Mouse (Mus musculus) MEL (cell line): ENCODE measurements around the gene Bcl2l1. TPM values are rescaled to one million over a fixed set of nuclear protein-coding genes. Genes with fewer than 3 reads are reported as not detected.

ENCODE experiments used
- DNase-seq: peaks from one replicate; pipeline ENCODE4 v3.0.0; 2011; ENCODE audit warnings: low read depth, low spot score
- H3K27ac ChIP-seq: 2 replicates; pipeline ENCODE4 v1.5.1; 2012; ENCODE audit warnings: low read depth, mild to moderate bottlenecking, control low read depth, low read length, moderate library complexity; ENCODE audit not compliant: control insufficient read depth
- H3K27me3 ChIP-seq, 2 experiments: fragments of 150-350 bp in 1 of 2; sonication (generic) in 1 of 2; 2 replicates each; pipeline ENCODE4 v1.6.1; 2012; ENCODE audit warnings: low read length in 2 of 2, mild to moderate bottlenecking in 2 of 2, improper control_type of control experiment in 1 of 2, moderate library complexity in 1 of 2; ENCODE audit not compliant: insufficient read depth in 2 of 2, control insufficient read depth in 1 of 2
- H3K36me3 ChIP-seq, 2 experiments: 2 replicates each; pipeline ENCODE4 v1.6.1; 2012 to 2014; ENCODE audit warnings: low read length in 2 of 2, improper control_type of control experiment in 1 of 2, inconsistent platforms in 1 of 2, mild to moderate bottlenecking in 1 of 2; ENCODE audit not compliant: insufficient read depth in 2 of 2, control insufficient read depth in 1 of 2
- H3K4me1 ChIP-seq, 2 experiments: fragments of 150-350 bp in 1 of 2; sonication (generic) in 1 of 2; 2 replicates each; pipeline ENCODE4 v1.6.1; 2012; ENCODE audit warnings: low read length in 2 of 2, improper control_type of control experiment in 1 of 2, mild to moderate bottlenecking in 1 of 2; ENCODE audit not compliant: insufficient read depth in 2 of 2, control insufficient read depth in 1 of 2
- H3K4me3 ChIP-seq, 2 experiments: fragments of 150-350 bp in 1 of 2; sonication (generic) in 1 of 2; 2 replicates each; pipeline ENCODE4 v1.5.1; 2012; ENCODE audit warnings: low read depth in 2 of 2, low read length in 2 of 2, mild to moderate bottlenecking in 2 of 2, moderate library complexity in 2 of 2, control low read depth in 1 of 2, improper control_type of control experiment in 1 of 2; ENCODE audit not compliant: control insufficient read depth in 1 of 2, insufficient read depth in 1 of 2
- H3K79me2 ChIP-seq: 2 replicates; pipeline ENCODE4 v1.6.1; 2012; ENCODE audit warnings: mild to moderate bottlenecking, low read length, moderate library complexity; ENCODE audit not compliant: control insufficient read depth, poor library complexity, insufficient read depth
- H3K9ac ChIP-seq: 2 replicates; pipeline ENCODE4 v1.6.1; 2012; ENCODE audit warnings: low read depth, mild to moderate bottlenecking, control low read depth, low read length, moderate library complexity; ENCODE audit not compliant: control insufficient read depth, poor library complexity, severe bottlenecking
- H3K9me3 ChIP-seq: fragments of 150-350 bp; sonication (generic); replicated peaks from 2 replicates; pipeline ENCODE4 v1.6.1; 2012; ENCODE audit warnings: mild to moderate bottlenecking, low read length, improper control_type of control experiment, moderate library complexity; ENCODE audit not compliant: insufficient read depth
- CHD1 ChIP-seq: IDR thresholded peaks from 2 replicates; pipeline ENCODE4 v1.6.1; 2012; ENCODE audit warnings: low read depth, mild to moderate bottlenecking, inconsistent platforms, low read length, improper control_type of control experiment
- CTCF ChIP-seq, 3 experiments: IDR thresholded peaks in 2 of 3; conservative IDR thresholded peaks in 1 of 3; 2 replicates each; pipeline ENCODE4 v1.5.1; 2011 to 2012; ENCODE audit warnings: low read length in 3 of 3, low read depth in 2 of 3, mild to moderate bottlenecking in 2 of 3, improper control_type of control experiment in 1 of 3, inconsistent platforms in 1 of 3, mixed read lengths in 1 of 3, moderate library complexity in 1 of 3; ENCODE audit not compliant: control insufficient read depth in 1 of 3, insufficient read depth in 1 of 3, poor library complexity in 1 of 3, severe bottlenecking in 1 of 3
- ELF1 ChIP-seq: IDR thresholded peaks from 2 replicates; pipeline ENCODE4 v1.6.1; 2014; ENCODE audit warnings: low read depth, mild to moderate bottlenecking, inconsistent platforms, low read length, improper control_type of control experiment, moderate library complexity
- EP300 ChIP-seq, 2 experiments: IDR thresholded peaks; 2 replicates each; pipeline ENCODE4 v1.6.1; 2011; ENCODE audit warnings: improper control_type of control experiment in 2 of 2, low read length in 2 of 2, low read depth in 1 of 2, mild to moderate bottlenecking in 1 of 2
- ETS1 ChIP-seq: IDR thresholded peaks from 2 replicates; pipeline ENCODE4 v1.6.1; 2012; ENCODE audit warnings: low read depth, mild to moderate bottlenecking, inconsistent platforms, low read length, improper control_type of control experiment, moderate library complexity
- HCFC1 ChIP-seq: IDR thresholded peaks from 2 replicates; pipeline ENCODE4 v1.6.1; 2012; ENCODE audit warnings: low read depth, mild to moderate bottlenecking, inconsistent platforms, low read length, improper control_type of control experiment, moderate library complexity
- JUND ChIP-seq: IDR thresholded peaks from 2 replicates; pipeline ENCODE4 v1.6.1; 2011; ENCODE audit warnings: low read depth, mild to moderate bottlenecking, improper control_type of control experiment, low read length
- MAX ChIP-seq: IDR thresholded peaks from 2 replicates; pipeline ENCODE4 v1.6.1; 2011; ENCODE audit warnings: low read length, improper control_type of control experiment
- MXI1 ChIP-seq: IDR thresholded peaks from 2 replicates; pipeline ENCODE4 v1.6.1; 2011; ENCODE audit warnings: mild to moderate bottlenecking, low read depth, low read length, improper control_type of control experiment
- NRF1 ChIP-seq: IDR thresholded peaks from 2 replicates; pipeline ENCODE4 v1.6.1; 2014; ENCODE audit warnings: low read depth, mild to moderate bottlenecking, inconsistent platforms, low read length, improper control_type of control experiment, moderate library complexity; ENCODE audit not compliant: poor library complexity, insufficient read depth, severe bottlenecking
- POLR2A ChIP-seq, 2 experiments: IDR thresholded peaks; 2 replicates each; pipeline ENCODE4 v1.6.1; 2011 to 2012; ENCODE audit warnings: low read length in 2 of 2, mild to moderate bottlenecking in 2 of 2, control low read depth in 1 of 2, improper control_type of control experiment in 1 of 2, low read depth in 1 of 2, moderate library complexity in 1 of 2; ENCODE audit not compliant: control insufficient read depth in 1 of 2, insufficient read depth in 1 of 2, poor library complexity in 1 of 2
- POLR2AphosphoS5 ChIP-seq: IDR thresholded peaks from 2 replicates; pipeline ENCODE4 v1.6.1; 2012; ENCODE audit warnings: low read depth, borderline replicate concordance, mild to moderate bottlenecking, inconsistent platforms, low read length, moderate library complexity, mixed read lengths
- RAD21 ChIP-seq: IDR thresholded peaks from 2 replicates; pipeline ENCODE4 v1.6.1; 2011; ENCODE audit warnings: mild to moderate bottlenecking, low read depth, low read length, improper control_type of control experiment
- SMC3 ChIP-seq: IDR thresholded peaks from 2 replicates; pipeline ENCODE4 v1.6.1; 2011; ENCODE audit warnings: low read depth, low read length, improper control_type of control experiment
- TBP ChIP-seq: IDR thresholded peaks from 2 replicates; pipeline ENCODE4 v1.8.0; 2011; ENCODE audit warnings: low read depth, low read length, improper control_type of control experiment
- UBTF ChIP-seq: IDR thresholded peaks from 2 replicates; pipeline ENCODE4 v1.6.1; 2012; ENCODE audit warnings: low read depth, mild to moderate bottlenecking, inconsistent platforms, low read length, improper control_type of control experiment, moderate library complexity, borderline replicate concordance; ENCODE audit not compliant: insufficient read depth
- USF1 ChIP-seq: IDR thresholded peaks from 2 replicates; pipeline ENCODE4 v1.6.1; 2014; ENCODE audit warnings: low read depth, mild to moderate bottlenecking, inconsistent platforms, low read length, improper control_type of control experiment, moderate library complexity
- ZC3H11A ChIP-seq: IDR thresholded peaks from 2 replicates; pipeline ENCODE4 v1.6.1; 2012; ENCODE audit warnings: low read depth, mild to moderate bottlenecking, inconsistent platforms, low read length, improper control_type of control experiment
- ZMIZ1 ChIP-seq: IDR thresholded peaks from 2 replicates; pipeline ENCODE4 v1.6.1; 2012; ENCODE audit warnings: low read depth, mild to moderate bottlenecking, inconsistent platforms, low read length, improper control_type of control experiment, moderate library complexity
- ZNF384 ChIP-seq: IDR thresholded peaks from 2 replicates; pipeline ENCODE4 v1.6.1; 2012; ENCODE audit warnings: low read depth, mild to moderate bottlenecking, inconsistent platforms, low read length, improper control_type of control experiment
- polyA plus RNA-seq, 2 experiments: library from polyadenylated mRNA; stranded (reverse) in 1 of 2; unstranded in 1 of 2; fragments of >175 nt in 1 of 2; fragments of >200 nt in 1 of 2; gene quantifications; 2 replicates each; pipeline versions ENCODE4 v1.2.1 to v1.2.4; 2012; ENCODE audit warnings: low replicate concordance in 2 of 2, low read depth in 1 of 2; ENCODE audit not compliant: insufficient read length in 2 of 2, insufficient read depth in 1 of 2, missing spikeins in 1 of 2
- total RNA-seq: library from RNA; depleted of rRNA; stranded (reverse); fragments of 300-350 nt; gene quantifications from 2 replicates; pipeline ENCODE4 v1.2.3, GENCODE M21; 2012

The Bcl2l1 gene
- total and polyA plus RNA-seq, 3 experiments: 6.5 to 23.9 TPM; not detected in 1

DNA sequence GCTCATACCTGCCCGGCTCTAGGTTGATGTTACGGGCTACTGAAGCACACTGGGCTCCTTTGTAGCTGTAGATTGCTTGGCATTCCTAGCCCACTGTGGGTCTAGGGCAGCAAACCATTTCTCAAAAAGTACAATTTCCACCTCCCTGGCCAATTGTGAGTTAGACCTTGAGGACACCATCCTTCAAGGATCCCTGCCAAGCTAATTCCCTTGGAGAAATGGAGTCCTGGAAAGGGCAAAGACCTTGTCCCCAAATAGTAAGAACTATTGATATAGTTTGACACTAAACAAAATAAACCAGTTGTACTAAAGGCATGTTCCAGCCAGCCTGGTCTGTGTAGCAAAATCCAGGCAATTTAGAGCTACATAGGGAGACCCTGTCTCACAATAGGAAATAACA is 93.2 kb downstream of the Bcl2l1 start:
- peaks cover 18% of the 10 kb centered on the region for H3K79me2 ChIP-seq
- peaks cover 0 to 44% of the 10 kb centered on the region in 2 experiments; a peak in 3 of 4 replicates for H3K4me1 ChIP-seq
- peak overlapping the region in 1 of 2 experiments; percentile 65; a peak in 2 of 4 replicates for H3K4me3 ChIP-seq
- peak; percentile 35 for DNase-seq
- TF ChIP-seq JUND (no peak), TBP (0 out of 2 replicates have a peak, but pooled peaks have one; percentile 8), POLR2AphosphoS5 (peak; percentile 13; the same call in 1 of the 2 replicates), ZMIZ1 (no peak), ZC3H11A (no peak)
- peak overlapping the region; percentile 70 for H3K9ac ChIP-seq
- peaks cover 0 to 28% of the 10 kb centered on the region in 2 experiments; a peak in 2 of 4 replicates for H3K36me3 ChIP-seq
- no peaks in the 10 kb centered on the region for H3K9me3 ChIP-seq
- peak overlapping the region; percentile 90 for H3K27ac ChIP-seq
- H3K27me3 ChIP-seq: no peaks in the 10 kb centered on the region

DNA sequence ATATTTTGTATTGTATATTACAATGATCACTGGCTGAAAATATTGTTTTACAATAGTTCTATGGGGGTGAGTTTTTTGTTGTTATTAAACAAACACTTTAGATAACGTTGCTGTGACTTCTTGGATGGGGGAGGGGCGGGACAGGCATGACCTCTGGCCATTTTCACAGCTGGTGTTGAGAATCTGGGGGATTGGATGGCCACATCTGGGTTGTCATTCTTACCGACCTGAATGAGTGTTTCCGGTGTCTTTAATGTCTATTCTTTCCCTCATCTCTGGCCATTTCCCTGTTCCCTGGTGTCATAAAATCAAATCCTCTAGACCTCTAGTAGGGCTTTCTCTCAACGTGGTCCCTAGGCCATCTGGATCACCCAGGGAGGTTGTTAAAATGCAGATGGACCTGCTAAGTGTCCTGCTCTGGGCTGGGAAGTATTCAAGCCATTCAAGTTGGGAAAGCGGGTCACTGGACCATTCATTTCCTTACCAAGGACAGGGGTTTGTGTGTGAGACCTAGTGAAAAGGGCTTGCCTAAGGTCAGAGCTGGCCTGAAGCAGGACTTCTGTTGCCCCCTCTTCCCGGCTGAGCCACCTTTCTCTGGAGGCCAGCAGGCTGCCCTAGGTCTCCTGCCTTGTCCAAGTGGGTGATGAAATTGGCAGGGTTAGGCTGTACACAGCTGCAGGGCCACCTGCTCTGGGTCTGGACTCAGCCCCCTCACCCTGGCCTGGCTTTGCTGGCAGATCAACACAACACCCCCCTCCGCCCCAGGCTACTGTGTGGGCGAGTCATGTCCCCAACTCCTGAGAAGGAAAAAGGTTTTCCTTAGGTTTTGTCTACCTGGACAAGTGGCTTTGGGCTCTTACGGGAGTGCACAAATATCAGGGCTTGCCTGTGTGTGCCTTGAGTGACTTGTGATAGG is 94.0 kb downstream of the Bcl2l1 start:
- Histone ChIP-seq H3K79me2 (peaks cover 18% of the 10 kb centered on the region), H3K36me3 (peaks cover 0 to 21% of the 10 kb centered on the region in 2 experiments; a peak in 2 of 4 replicates), H3K4me3 (peak overlapping the region; percentile 45 to 65), H3K27ac (peak overlapping the region; percentile 90), H3K9ac (peak overlapping the region; percentile 70), H3K4me1 (peaks cover 0 to 36% of the 10 kb centered on the region in 2 experiments; a peak in 2 of 4 replicates), H3K9me3 (no peaks in the 10 kb centered on the region), H3K27me3 (no peaks in the 10 kb centered on the region)
- DNase-seq: peak; percentile 58
- TF ChIP-seq SMC3: no peak
- no peak for TF ChIP-seq ZC3H11A
- no peak for TF ChIP-seq MXI1
- TF ChIP-seq NRF1: no peak
- no peak for TF ChIP-seq ELF1
- TF ChIP-seq CTCF (IDR thresholded peaks at IDR 0.05 in 2 of 3, conservative IDR thresholded peaks at IDR 0.05 in 1 of 3; ENCODE audit: control insufficient read depth in 1 of 3, insufficient read depth in 1 of 3, low read depth in 2 of 3, low read length in 3 of 3, poor library complexity in 1 of 3, severe bottlenecking in 1 of 3): no peak
- no peak for TF ChIP-seq EP300 (IDR thresholded peaks at IDR 0.05; ENCODE audit: low read depth in 1 of 2, low read length in 2 of 2)
- no peak for TF ChIP-seq UBTF
- no peak for TF ChIP-seq ETS1
- 0 out of 2 replicates have a peak, but pooled peaks have one; percentile 11 for TF ChIP-seq ZNF384
- TF ChIP-seq POLR2A (IDR thresholded peaks at IDR 0.05; ENCODE audit: control insufficient read depth in 1 of 2, insufficient read depth in 1 of 2, low read depth in 1 of 2, low read length in 2 of 2, poor library complexity in 1 of 2): peak in 1 of 2 experiments; percentile 42; a peak in 1 of 4 replicates
- TF ChIP-seq RAD21: no peak
- 0 out of 2 replicates have a peak, but pooled peaks have one; percentile 6 for TF ChIP-seq HCFC1
- TF ChIP-seq USF1: no peak
- no peak for TF ChIP-seq MAX
- 0 out of 2 replicates have a peak, but pooled peaks have one; percentile 5 for TF ChIP-seq CHD1
- peak; percentile 59; the same call in 1 of the 2 replicates for TF ChIP-seq POLR2AphosphoS5
